Mouse (Mus musculus): ENCODE data around the gene Pbld2.

GRCm38 (mm10) chr10:63025016-63025415 lies 901 bp downstream of the Pbld2 start:
- no peak for TF ChIP-seq EP300 (optimal IDR thresholded peaks at IDR 0.05)
- TF ChIP-seq CTCF (IDR thresholded peaks at IDR 0.05; ENCODE audit: low read depth) = no peak

All from stomach, postnatal 0 days (tissue).